Mouse (Mus musculus): ENCODE data around the gene Ccdc8.

The Ccdc8 gene

DNA sequence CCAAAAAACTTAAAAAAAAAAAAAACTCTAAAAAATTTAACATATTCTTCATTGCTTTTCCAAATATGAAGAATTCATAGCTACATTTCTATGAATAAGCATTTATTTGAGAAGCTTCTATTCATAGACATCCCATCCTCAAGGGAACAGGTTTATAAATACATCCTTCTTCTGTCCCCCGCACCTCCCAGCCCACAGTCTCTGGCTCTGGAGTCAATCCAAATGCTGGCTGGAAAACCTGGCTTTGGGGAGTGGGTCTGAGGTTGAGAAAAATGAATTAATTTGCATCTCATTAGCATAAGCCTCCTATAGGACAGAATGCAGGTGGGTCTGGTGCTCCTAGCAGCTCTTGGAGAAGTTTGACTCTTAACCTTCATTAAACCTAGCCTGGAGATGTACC is 53.2 kb downstream of the Ccdc8 start:
- no peak for DNase-seq (ENCODE audit: low read depth, low spot score)
